Mouse (Mus musculus) cerebellum, adult 2 months (tissue): ENCODE measurements around the gene Tfrc.

Source experiments
- CTCF ChIP-seq: fragments of 200-500 bp; IDR thresholded peaks from 2 replicates; pipeline ENCODE4 v1.5.1; 2011; ENCODE audit warnings: low read depth, mild to moderate bottlenecking, control low read depth, low read length, moderate library complexity, borderline replicate concordance; ENCODE audit not compliant: insufficient read depth
- POLR2A ChIP-seq: fragments of 200-500 bp; IDR thresholded peaks from 2 replicates; pipeline ENCODE4 v1.6.1; 2011; ENCODE audit warnings: low read length, control low read depth, borderline replicate concordance; ENCODE audit not compliant: insufficient read depth

DNA sequence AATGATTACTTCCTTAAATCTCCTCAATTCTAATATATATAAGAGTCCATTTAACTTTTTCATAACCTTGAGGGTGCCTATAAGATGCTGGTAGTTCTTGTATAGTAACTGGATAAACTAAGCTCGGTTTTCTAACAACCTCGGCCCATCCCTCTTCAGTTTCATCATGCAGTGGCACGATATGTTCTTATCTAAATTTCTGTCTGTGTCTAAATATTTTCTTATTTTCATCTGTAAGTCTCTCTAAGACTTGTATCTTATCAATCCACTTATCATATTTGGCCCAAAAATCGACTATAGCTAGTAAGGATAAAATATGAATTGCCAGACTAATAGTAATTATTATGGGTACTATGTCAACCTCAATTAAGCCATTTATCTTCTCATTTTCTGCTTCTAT lies 22.2 kb upstream of the Tfrc start:
- TF ChIP-seq CTCF, result no peak
- TF ChIP-seq POLR2A, result no peak
